In genomic region chr10:93666996-93667395, GRCm38 (mm10) we compare ENCODE assay signal across 21 mouse cellular contexts. TPM values are rescaled to one million over a fixed set of nuclear protein-coding genes. Genes with fewer than 3 reads are reported as not detected.
DNase-seq lines count a peak whose midpoint lies in the region; ATAC-seq lines count a peak whose summit lies in the region.
"Had no signal": no experiment of that assay in that cellular context is flagged by ENCODE, and none has a peak within 500 bp of the region (broad histone marks: within the 10 kb centered on the region; RNA-seq: fewer than 3 reads in every experiment).

No protein-coding gene starts in this region.

- no peak for ATAC-seq in kidney, embryonic 15.5 days (replicated peaks; ENCODE audit: low FRiP score)
- ATAC-seq in megakaryocyte-erythroid progenitor cell, adult 5-6 weeks (replicated peaks; ENCODE audit: low FRiP score, low TSS enrichment, poor library complexity, severe bottlenecking), result peak; percentile 36; the same call in 1 of the 2 replicates
- ATAC-seq: forebrain, embryonic 15.5 days; inflammation-experienced regulatory T-cells, adult 6 months; midbrain, embryonic 13.5 days had no signal

- H3K27me3 ChIP-seq in kidney, embryonic 15.5 days, result no peaks in the 10 kb centered on the region
- H3K27me3 ChIP-seq in limb, embryonic 10.5 days (ENCODE audit: low read depth, poor library complexity, severe bottlenecking), result no peaks in the 10 kb centered on the region
- H3K27me3 ChIP-seq: forebrain, embryonic 15.5 days; heart, embryonic 15.5 days; hindbrain, embryonic 12.5 days; midbrain, embryonic 13.5 days had no signal

- no peaks in the 10 kb centered on the region for H3K4me1 ChIP-seq in kidney, embryonic 15.5 days
- H3K4me1 ChIP-seq in limb, embryonic 10.5 days, result no peaks in the 10 kb centered on the region
- H3K4me1 ChIP-seq: forebrain, embryonic 15.5 days; hindbrain, embryonic 12.5 days; midbrain, embryonic 13.5 days had no signal

- H3K27ac ChIP-seq in kidney, embryonic 15.5 days, result no peak overlapping the region
- no peak overlapping the region for H3K27ac ChIP-seq in limb, embryonic 10.5 days
- H3K27ac ChIP-seq: embryonic facial prominence, embryonic 10.5 days; forebrain, embryonic 15.5 days; heart, embryonic 15.5 days; hindbrain, embryonic 12.5 days; macrophage; midbrain, embryonic 13.5 days had no signal

- no peaks in the 10 kb centered on the region for H3K36me3 ChIP-seq in kidney, embryonic 15.5 days
- no peaks in the 10 kb centered on the region for H3K36me3 ChIP-seq in limb, embryonic 10.5 days
- H3K36me3 ChIP-seq: embryonic facial prominence, embryonic 10.5 days; forebrain, embryonic 15.5 days; heart, embryonic 15.5 days; hindbrain, embryonic 12.5 days; midbrain, embryonic 13.5 days had no signal

- no peaks in the 10 kb centered on the region for H3K9me3 ChIP-seq in kidney, embryonic 15.5 days (replicated peaks)
- no peaks in the 10 kb centered on the region for H3K9me3 ChIP-seq in limb, embryonic 10.5 days (replicated peaks)
- H3K9me3 ChIP-seq: embryonic facial prominence, embryonic 10.5 days; forebrain, embryonic 15.5 days; heart, embryonic 15.5 days; hindbrain, embryonic 12.5 days; midbrain, embryonic 13.5 days had no signal

- no peak overlapping the region for H3K9ac ChIP-seq in kidney, embryonic 15.5 days
- H3K9ac ChIP-seq: forebrain, embryonic 15.5 days; heart, embryonic 15.5 days; hindbrain, embryonic 12.5 days; midbrain, embryonic 13.5 days had no signal

- peak; percentile 60 for DNase-seq in kidney, adult 11 months
- DNase-seq in lung, postnatal 36 days, result peak; percentile 44
- DNase-seq in lung, postnatal 14 days, result no peak
- DNase-seq in limb, embryonic 10.5 days (ENCODE audit: low spot score), result peak; percentile 3
- DNase-seq in adrenal gland, postnatal 25 days, result no peak
- DNase-seq in adipocyte (ENCODE audit: low spot score), result no peak
- DNase-seq: adrenal gland, adult 2 months; cerebellum, adult 11 months; cerebellum, postnatal 36 days; thymus, postnatal 14 days had no signal

- H3K4me3 ChIP-seq in kidney, embryonic 15.5 days (replicated peaks), result no peak overlapping the region
- H3K4me3 ChIP-seq in limb, embryonic 10.5 days, result no peak overlapping the region
- H3K4me3 ChIP-seq: embryonic facial prominence, embryonic 10.5 days; erythroblast, embryonic 14.5 days; forebrain, embryonic 15.5 days; heart, embryonic 15.5 days; hindbrain, embryonic 12.5 days; midbrain, embryonic 13.5 days had no signal

- no peak overlapping the region for H3K4me2 ChIP-seq in kidney, embryonic 15.5 days
- H3K4me2 ChIP-seq: forebrain, embryonic 15.5 days; heart, embryonic 15.5 days; hindbrain, embryonic 12.5 days; midbrain, embryonic 13.5 days had no signal

- 52% methylated on average over 3 of the region's 3 CpGs for WGBS in kidney, embryonic 15.5 days
- WGBS in limb, embryonic 10.5 days, result 80% methylated on average over 3 of the region's 3 CpGs

RNA-seq across cellular contexts. Expression of gene Ntn4, which starts 26.5 kb away (rescaled TPM):
- polyA plus RNA-seq in kidney, embryonic 15.5 days (2015; fragmentation: Nextera tagmentation; extraction: Ambion mirVana), result 0.69 and 0.93 TPM in 2 replicates
- polyA plus RNA-seq in limb, embryonic 10.5 days (2016; fragmentation: Nextera tagmentation; extraction: Ambion mirVana), result 0.34 and 0.76 TPM in 2 replicates
- total RNA-seq in megakaryocyte-erythroid progenitor cell, adult 5-6 weeks (2014; fragmentation: Nextera tagmentation), result 14.0 and 14.9 TPM in 2 replicates
- 8.7 and 24.8 TPM in 2 replicates for total RNA-seq in megakaryocyte-erythroid progenitor cell, adult 5-6 weeks (2017)
- 12.8 and 13.2 TPM in 2 replicates for total RNA-seq in adrenal gland, postnatal 25 days (2021)
- total RNA-seq: granulocyte monocyte progenitor cell, adult 5-6 weeks had no signal
- polyA plus RNA-seq: erythroblast, embryonic 14.5 days had no signal

Comparison
In these comparisons a context has a peak if more than half of its experiments do, and no peak if none do; other contexts are left out.
1. DNase-seq: peak in kidney, adult 11 months (single experiment), lung, postnatal 36 days (single experiment) and limb, embryonic 10.5 days (single experiment); none in lung, postnatal 14 days (single experiment), adrenal gland, postnatal 25 days (single experiment) and adipocyte (single experiment).